Mouse (Mus musculus): ENCODE data around the gene Abca17. TPM values are rescaled to one million over a fixed set of nuclear protein-coding genes. Genes with fewer than 3 reads are reported as not detected.
A peak's percentile ranks its signal among the peaks of the same experiment; 100 is the strongest.

The Abca17 gene
- polyA plus RNA-seq, 1 experiment from 2014 or later = not detected

DNA sequence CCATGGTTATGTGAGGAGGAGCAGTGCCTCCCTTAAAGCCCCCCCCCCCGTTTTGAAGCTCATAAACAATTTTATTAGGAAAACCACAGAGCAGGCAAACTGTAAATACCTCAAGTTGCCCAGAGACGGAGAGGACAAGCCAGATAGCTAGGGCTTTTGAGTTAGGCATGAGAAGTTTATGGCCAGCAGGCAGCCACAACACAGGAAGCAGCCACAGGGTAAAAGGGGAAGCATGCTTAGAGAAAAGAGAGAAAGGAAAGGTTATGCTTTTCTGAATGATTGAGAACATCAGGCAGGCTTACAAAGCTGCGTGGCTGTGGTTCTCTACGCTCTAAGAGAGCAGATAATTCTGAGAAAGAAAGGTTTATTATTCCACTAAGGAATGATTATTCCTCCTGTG is 90.4 kb downstream of the Abca17 start:
- WGBS = 58% methylated on average over 4 of the region's 4 CpGs
- Histone ChIP-seq H3K4me1 (replicated peaks) (no peaks in the 10 kb centered on the region), H3K9ac (no peak overlapping the region), H3K4me2 (replicated peaks) (no peak overlapping the region), H3K27ac (no peak overlapping the region), H3K36me3 (no peaks in the 10 kb centered on the region), H3K27me3 (replicated peaks) (no peaks in the 10 kb centered on the region), H3K4me3 (replicated peaks) (no peak overlapping the region), H3K9me3 (no peaks in the 10 kb centered on the region)
- no peak for ATAC-seq

- WGBS = 64% methylated on average over 5 of the region's 5 CpGs
These were observed 91.2 kb downstream of the Abca17 start for GRCm38 (mm10) chr17:24259702-24260101.

GRCm38 (mm10) chr17:24258981-24259380 is 91.9 kb downstream of the Abca17 start:
- 52% methylated on average over 4 of the region's 4 CpGs for WGBS
- no peak for ATAC-seq
- no peak overlapping the region for H3K4me3 ChIP-seq (replicated peaks)

More at GRCm38 (mm10) chr17:24259702-24260101, 91.2 kb downstream of the Abca17 start:
- Histone ChIP-seq H3K4me2 (replicated peaks) (no peak overlapping the region), H3K9me3 (no peaks in the 10 kb centered on the region), H3K27ac (no peak overlapping the region), H3K36me3 (no peaks in the 10 kb centered on the region), H3K27me3 (replicated peaks) (no peaks in the 10 kb centered on the region), H3K4me1 (replicated peaks) (no peaks in the 10 kb centered on the region), H3K4me3 (replicated peaks) (no peak overlapping the region), H3K9ac (no peak overlapping the region)
- no peak for ATAC-seq

DNA sequence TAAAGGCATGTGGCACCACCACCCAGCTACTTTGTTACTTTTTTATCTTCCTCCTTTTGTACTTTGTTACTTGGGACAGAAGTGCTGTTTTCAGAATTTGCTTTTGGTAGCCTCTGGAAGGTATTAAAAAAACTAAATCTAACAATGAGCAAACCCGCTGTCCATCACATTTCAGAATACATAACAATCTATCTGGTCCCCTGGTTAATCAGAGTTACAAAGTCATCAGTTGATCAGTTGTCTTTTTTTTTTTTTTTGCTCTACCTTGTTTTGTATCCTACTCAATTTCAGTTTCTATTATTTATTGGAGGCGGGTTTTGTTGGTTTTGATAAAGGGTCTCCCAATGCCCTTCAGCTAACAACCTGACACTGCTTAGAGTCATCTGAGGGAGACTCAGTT is 98.5 kb downstream of the Abca17 start:
- no peak overlapping the region for H3K4me3 ChIP-seq (replicated peaks)
- no peak overlapping the region for H3K9ac ChIP-seq
- H3K27me3 ChIP-seq (replicated peaks) = no peaks in the 10 kb centered on the region
- ATAC-seq = no peak
- peaks cover 10% of the 10 kb centered on the region for H3K4me1 ChIP-seq (replicated peaks)
- 97% methylated on average over 2 of the region's 2 CpGs for WGBS
- peaks cover 11% of the 10 kb centered on the region; the same call in 1 of the 2 replicates for H3K36me3 ChIP-seq
- H3K9me3 ChIP-seq = peaks cover 3% of the 10 kb centered on the region; the same call in 1 of the 2 replicates
- no peak overlapping the region for H3K27ac ChIP-seq
- peak overlapping the region; percentile 86; the same call in 1 of the 2 replicates for H3K4me2 ChIP-seq (replicated peaks)

More at GRCm38 (mm10) chr17:24258981-24259380, 91.9 kb downstream of the Abca17 start:
- Histone ChIP-seq H3K4me1 (replicated peaks) (no peaks in the 10 kb centered on the region), H3K27ac (no peak overlapping the region), H3K27me3 (replicated peaks) (no peaks in the 10 kb centered on the region), H3K9me3 (no peaks in the 10 kb centered on the region), H3K4me2 (replicated peaks) (no peak overlapping the region), H3K9ac (no peak overlapping the region), H3K36me3 (no peaks in the 10 kb centered on the region)

- H3K9me3 ChIP-seq = peaks cover 3% of the 10 kb centered on the region; the same call in 1 of the 2 replicates
- peaks cover 10% of the 10 kb centered on the region for H3K4me1 ChIP-seq (replicated peaks)
- H3K4me3 ChIP-seq (replicated peaks) = peak within 1 kb of the TSS; percentile 89
- under 1% methylated on average over 48 of the region's 48 CpGs for WGBS
- peak within 1 kb of the TSS; percentile 82 for H3K27ac ChIP-seq
- peaks cover 13% of the 10 kb centered on the region; the same call in 1 of the 2 replicates for H3K36me3 ChIP-seq
- H3K27me3 ChIP-seq (replicated peaks) = no peaks in the 10 kb centered on the region
- ATAC-seq = peak; percentile 100
- H3K9ac ChIP-seq = peak within 1 kb of the TSS; percentile 83
- H3K4me2 ChIP-seq (replicated peaks) = peak within 1 kb of the TSS; percentile 86
These were observed 99.4 kb downstream of the Abca17 start, which contains the start of gene Ccnf for GRCm38 (mm10) chr17:24251320-24252069. TSS of gene Ccnf (minus strand) at chr17:24251484.

DNA sequence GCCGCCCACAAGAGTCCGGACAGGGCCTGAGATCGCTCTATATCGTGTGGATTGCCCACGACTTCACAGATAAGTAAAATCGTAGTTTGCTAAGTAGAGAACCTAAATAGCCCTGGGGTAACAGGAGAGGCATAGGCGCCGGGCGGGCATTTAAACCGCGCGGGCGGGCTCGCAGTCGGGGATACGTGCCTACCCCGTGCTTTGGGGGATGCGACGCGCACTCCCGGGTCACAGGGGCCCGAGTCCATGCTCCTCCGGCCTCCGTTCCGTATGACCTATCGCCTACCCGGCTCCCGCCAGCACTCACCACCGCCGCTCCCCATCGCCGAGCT is 99.9 kb downstream of the Abca17 start:
- peak; percentile 9 for ATAC-seq
- 0% methylated on average over 32 of the region's 32 CpGs for WGBS

GRCm38 (mm10) chr17:24248641-24249040 is 102.2 kb downstream of the Abca17 start:
- Histone ChIP-seq H3K4me2 (replicated peaks) (no peak overlapping the region), H3K27ac (no peak overlapping the region), H3K27me3 (replicated peaks) (no peaks in the 10 kb centered on the region), H3K4me3 (replicated peaks) (no peak overlapping the region), H3K4me1 (replicated peaks) (peaks cover 10% of the 10 kb centered on the region), H3K9me3 (peaks cover 3% of the 10 kb centered on the region; the same call in 1 of the 2 replicates), H3K9ac (no peak overlapping the region), H3K36me3 (peaks cover 33% of the 10 kb centered on the region)
- ATAC-seq = no peak
- WGBS = 94% methylated on average over 2 of the region's 2 CpGs

More for the DNA sequence above, 99.9 kb downstream of the Abca17 start:
- Histone ChIP-seq H3K27ac (peak overlapping the region; percentile 72), H3K4me1 (replicated peaks) (peaks cover 10% of the 10 kb centered on the region), H3K9me3 (peaks cover 3% of the 10 kb centered on the region; the same call in 1 of the 2 replicates), H3K9ac (peak overlapping the region; percentile 83), H3K27me3 (replicated peaks) (no peaks in the 10 kb centered on the region), H3K4me3 (replicated peaks) (peak overlapping the region; percentile 89), H3K4me2 (replicated peaks) (peak overlapping the region; percentile 58), H3K36me3 (peaks cover 16% of the 10 kb centered on the region; the same call in 1 of the 2 replicates)

DNA sequence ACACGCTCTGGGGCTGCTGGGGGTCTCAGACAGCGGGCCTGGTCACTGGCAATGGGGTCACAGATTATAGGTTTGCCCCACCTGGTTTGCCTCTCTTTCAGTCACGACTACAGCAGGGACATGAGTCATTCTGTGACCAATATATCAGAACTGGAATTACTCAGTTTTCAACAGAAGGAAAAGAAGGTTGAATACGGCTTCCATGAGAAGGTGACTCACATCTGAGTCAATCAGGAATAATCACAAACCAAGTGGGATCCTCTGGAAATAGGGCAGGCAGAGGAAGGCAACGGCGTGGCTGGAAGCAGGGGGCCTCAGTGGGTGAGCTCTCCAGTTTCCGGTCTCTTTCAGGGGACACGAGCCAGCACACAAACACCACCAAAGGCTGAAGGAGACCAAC is 106.8 kb downstream of the Abca17 start:
- H3K4me1 ChIP-seq (replicated peaks) = no peaks in the 10 kb centered on the region
- H3K36me3 ChIP-seq = peaks cover 65% of the 10 kb centered on the region
- no peaks in the 10 kb centered on the region for H3K27me3 ChIP-seq (replicated peaks)
- H3K9ac ChIP-seq = no peak overlapping the region
- no peak overlapping the region for H3K4me2 ChIP-seq (replicated peaks)
- H3K27ac ChIP-seq = no peak overlapping the region
- ATAC-seq = no peak
- 98% methylated on average over 8 of the region's 8 CpGs for WGBS
- H3K9me3 ChIP-seq = peaks cover 3% of the 10 kb centered on the region; the same call in 1 of the 2 replicates
- H3K4me3 ChIP-seq (replicated peaks) = no peak overlapping the region

GRCm38 (mm10) chr17:24243311-24243969 is 107.4 kb downstream of the Abca17 start:
- H3K36me3 ChIP-seq = peaks cover 65% of the 10 kb centered on the region

GRCm38 (mm10) chr17:24236921-24237320 is 113.9 kb downstream of the Abca17 start:
- Histone ChIP-seq H3K27ac (no peak overlapping the region), H3K36me3 (peaks cover 74% of the 10 kb centered on the region), H3K4me3 (replicated peaks) (no peak overlapping the region), H3K4me2 (replicated peaks) (no peak overlapping the region), H3K9ac (no peak overlapping the region), H3K4me1 (replicated peaks) (no peaks in the 10 kb centered on the region), H3K27me3 (replicated peaks) (no peaks in the 10 kb centered on the region), H3K9me3 (no peaks in the 10 kb centered on the region)
- 93% methylated on average over 7 of the region's 7 CpGs for WGBS
- no peak for ATAC-seq

More at GRCm38 (mm10) chr17:24243311-24243969, 107.4 kb downstream of the Abca17 start:
- no peak for ATAC-seq
- Histone ChIP-seq H3K4me3 (replicated peaks) (no peak overlapping the region), H3K4me2 (replicated peaks) (no peak overlapping the region), H3K9me3 (no peaks in the 10 kb centered on the region; the same call in 1 of the 2 replicates), H3K27ac (no peak overlapping the region), H3K27me3 (replicated peaks) (no peaks in the 10 kb centered on the region), H3K9ac (no peak overlapping the region), H3K4me1 (replicated peaks) (no peaks in the 10 kb centered on the region)
- 81% methylated on average over 4 of the region's 4 CpGs for WGBS

- peaks cover 72% of the 10 kb centered on the region for H3K36me3 ChIP-seq
- ATAC-seq = no peak
- no peak overlapping the region for H3K4me3 ChIP-seq (replicated peaks)
- H3K27ac ChIP-seq = no peak overlapping the region
- no peaks in the 10 kb centered on the region for H3K27me3 ChIP-seq (replicated peaks)
- H3K9me3 ChIP-seq = no peaks in the 10 kb centered on the region
- no peak overlapping the region for H3K4me2 ChIP-seq (replicated peaks)
- no peak overlapping the region for H3K9ac ChIP-seq
- no peaks in the 10 kb centered on the region for H3K4me1 ChIP-seq (replicated peaks)
- 100% methylated on average over 1 of the region's 1 CpGs for WGBS
These were observed 114.4 kb downstream of the Abca17 start for GRCm38 (mm10) chr17:24236479-24236878.

DNA sequence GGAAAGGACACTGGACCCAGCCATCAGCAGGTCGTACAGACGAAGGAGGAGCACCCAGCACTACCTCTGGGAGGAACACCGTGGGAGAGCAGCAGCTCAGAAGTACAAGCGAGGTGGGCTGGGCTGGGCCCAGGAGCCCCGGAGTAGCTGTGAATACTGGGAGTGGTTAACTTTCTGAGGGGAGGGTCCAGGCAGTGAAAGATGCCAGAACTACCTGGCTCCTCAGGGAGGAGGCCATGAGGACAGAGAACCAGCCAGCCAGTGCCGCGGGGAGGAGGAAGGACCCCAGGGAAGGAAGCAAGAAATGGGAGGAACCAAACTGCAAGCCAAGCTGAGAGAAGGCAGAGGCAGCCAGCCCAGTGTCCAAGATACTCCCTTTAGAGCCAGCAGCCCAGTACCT is 122.9 kb downstream of the Abca17 start:
- H3K27ac ChIP-seq = no peak overlapping the region
- WGBS = 85% methylated on average over 7 of the region's 7 CpGs
- no peaks in the 10 kb centered on the region for H3K4me1 ChIP-seq (replicated peaks)
- peaks cover 56% of the 10 kb centered on the region for H3K36me3 ChIP-seq
- no peaks in the 10 kb centered on the region for H3K9me3 ChIP-seq
- no peak overlapping the region for H3K4me2 ChIP-seq (replicated peaks)
- H3K27me3 ChIP-seq (replicated peaks) = no peaks in the 10 kb centered on the region
- H3K4me3 ChIP-seq (replicated peaks) = no peak overlapping the region
- H3K9ac ChIP-seq = no peak overlapping the region
- ATAC-seq = no peak

Data from intestine, embryonic 15.5 days (tissue).